Mouse (Mus musculus): ENCODE results near the gene Gm20388. TPM values are rescaled to one million over a fixed set of nuclear protein-coding genes. Genes with fewer than 3 reads are reported as not detected.
"Not testable (repeated sequence)": the region's sequence is repeated elsewhere in the genome, so short reads cannot be mapped to it uniquely, and the experiment has no call there.

Gene Gm20388
- total RNA-seq, 2 experiments from 2014 or later = 18.6 TPM; not detected in 1

- DNase-seq (ENCODE audit: low spot score in 2 of 2) = peak in 1 of 2 experiments; percentile 57
- intact Hi-C loops (cut with DNase I) = no loop called here
These were observed 3499.5 kb downstream of the Gm20388 start for GRCm38 (mm10) chr8:123410049-123410587.

GRCm38 (mm10) chr8:123410788-123411187 is 3500.1 kb downstream of the Gm20388 start:
- DNase-seq (ENCODE audit: low spot score in 2 of 2) = peak in 1 of 2 experiments; percentile 41
- intact Hi-C loops (cut with DNase I) = no loop called here

- DNase-seq (ENCODE audit: low spot score in 2 of 2) = peak; percentile 90 to 96
- intact Hi-C loops (cut with DNase I) = no loop called here
These were observed 3500.6 kb downstream of the Gm20388 start, which contains the start of gene Tubb3 for GRCm38 (mm10) chr8:123411246-123411645. Gene Tubb3 (plus strand): TSS chr8:123411424.

- intact Hi-C loops (cut with DNase I) = no loop called here
These were observed 3501.2 kb downstream of the Gm20388 start for GRCm38 (mm10) chr8:123411781-123412327.

GRCm38 (mm10) chr8:123412560-123413170 is 3502.0 kb downstream of the Gm20388 start:
- DNase-seq (ENCODE audit: low spot score in 2 of 2) = peak; percentile 85 to 95
- intact Hi-C loops (cut with DNase I) = no loop called here

More at GRCm38 (mm10) chr8:123411781-123412327, 3501.2 kb downstream of the Gm20388 start:
- DNase-seq (ENCODE audit: low spot score in 2 of 2) = peak in 1 of 2 experiments; percentile 55

- intact Hi-C loops (cut with DNase I) = no loop called here
- no peak for DNase-seq (ENCODE audit: low spot score in 2 of 2)
These were observed 3503.6 kb downstream of the Gm20388 start for GRCm38 (mm10) chr8:123414255-123414654.

- intact Hi-C loops (cut with DNase I); DNase-seq (ENCODE audit: low spot score in 2 of 2): not testable (repeated sequence)
These were observed 3504.5 kb downstream of the Gm20388 start for GRCm38 (mm10) chr8:123414997-123415696.

GRCm38 (mm10) chr8:123415967-123416943 is 3505.6 kb downstream of the Gm20388 start:
- intact Hi-C loops (cut with DNase I) = no loop called here
- peak in 1 of 2 experiments; percentile 62 for DNase-seq (ENCODE audit: low spot score in 2 of 2)

- intact Hi-C loops (cut with DNase I) = no loop called here
These were observed 3506.4 kb downstream of the Gm20388 start for GRCm38 (mm10) chr8:123416944-123417555.

GRCm38 (mm10) chr8:123419711-123420110 is 3509.1 kb downstream of the Gm20388 start:
- intact Hi-C loops (cut with DNase I) = no loop called here
- no peak for DNase-seq (ENCODE audit: low spot score in 2 of 2)

More at GRCm38 (mm10) chr8:123416944-123417555, 3506.4 kb downstream of the Gm20388 start:
- DNase-seq (ENCODE audit: low spot score in 2 of 2) = no peak

GRCm38 (mm10) chr8:123420525-123421281 is 3510.1 kb downstream of the Gm20388 start:
- intact Hi-C loops (cut with DNase I) = no loop called here
- no peak for DNase-seq (ENCODE audit: low spot score in 2 of 2)

- DNase-seq (ENCODE audit: low spot score in 2 of 2) = no peak
- intact Hi-C loops (cut with DNase I) = no loop called here
These were observed 3510.7 kb downstream of the Gm20388 start for GRCm38 (mm10) chr8:123421325-123421724.

- intact Hi-C loops (cut with DNase I) = loop anchor here (1.0 kb wide), 1 partner anchor 14 kb away; no protein-coding TSS in a partner anchor
- peak; percentile 85 to 93 for DNase-seq (ENCODE audit: low spot score in 2 of 2)
These were observed 3511.6 kb downstream of the Gm20388 start for GRCm38 (mm10) chr8:123422056-123422780.

GRCm38 (mm10) chr8:123422781-123423159 is 3512.1 kb downstream of the Gm20388 start:
- no peak for DNase-seq (ENCODE audit: low spot score in 2 of 2)
- intact Hi-C loops (cut with DNase I) = loop anchor here (1.0 kb wide), 1 partner anchor 14 kb away; no protein-coding TSS in a partner anchor

GRCm38 (mm10) chr8:123423441-123423840 is 3512.8 kb downstream of the Gm20388 start, which contains the start of gene Def8:
Gene Def8 (plus strand): TSS chr8:123423527.
- no peak for DNase-seq (ENCODE audit: low spot score in 2 of 2)

GRCm38 (mm10) chr8:123426511-123427509 is 3516.2 kb downstream of the Gm20388 start:
- intact Hi-C loops (cut with DNase I) = no loop called here
- no peak for DNase-seq (ENCODE audit: low spot score in 2 of 2)

More at GRCm38 (mm10) chr8:123423441-123423840, 3512.8 kb downstream of the Gm20388 start, which contains the start of gene Def8:
- intact Hi-C loops (cut with DNase I) = no loop called here
